Mouse (Mus musculus) CD4-positive naive resting alpha-beta T cell, adult 76 days (primary cell): Measurements from ENCODE around the gene Prpf18. TPM values are rescaled to one million over a fixed set of nuclear protein-coding genes. Genes with fewer than 3 reads are reported as not detected.

ENCODE experiments used
- total RNA-seq: library from RNA; stranded (reverse); gene quantifications from one replicate; pipeline ENCODE4 v1.2.4, GENCODE M21; 2023

Gene Prpf18
- total RNA-seq = 55.7 TPM

GRCm38 (mm10) chr2:4651500-4652285, at the start of gene Prpf18:
Gene Prpf18, minus strand, starts transcription at chr2:4652113.

Other genes with a start within 250 kb of the Prpf18 start
- 0.23 TPM for gene Bend7, start 65.7 kb upstream of the Prpf18 start, total RNA-seq
- gene Sephs1, start 229.5 kb upstream of the Prpf18 start, total RNA-seq = 28.3 TPM